Mouse (Mus musculus): ENCODE results near the gene Krt27. TPM values are rescaled to one million over a fixed set of nuclear protein-coding genes. Genes with fewer than 3 reads are reported as not detected.

Krt27 gene
- polyA plus RNA-seq, 1 experiment, result not detected

DNA sequence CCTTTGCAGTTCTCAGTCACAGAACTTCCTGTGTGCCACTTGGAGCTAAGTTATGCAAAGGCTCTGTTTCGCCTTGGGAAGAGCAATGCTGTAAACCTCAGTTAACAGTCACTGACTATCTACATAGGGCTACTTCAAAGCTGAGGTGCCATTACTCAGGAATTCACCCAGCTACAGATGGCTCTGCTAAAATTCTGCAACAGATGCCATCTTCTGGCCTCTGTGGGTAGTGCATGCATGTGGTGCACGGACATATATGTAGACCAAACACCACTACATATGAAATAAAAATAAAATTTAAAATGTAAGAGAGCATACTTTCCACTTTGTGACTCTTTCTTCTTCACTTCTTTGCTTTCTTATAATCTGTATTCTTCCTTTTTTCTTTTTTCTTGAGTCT, 43.3 kb downstream of the Krt27 start:
- Histone ChIP-seq H3K36me3 (replicated peaks; ENCODE audit: low read length) (no peaks in the 10 kb centered on the region), H3K4me3 (replicated peaks) (no peak overlapping the region), H3K9me3 (no peaks in the 10 kb centered on the region), H3K4me1 (no peaks in the 10 kb centered on the region), H3K27me3 (replicated peaks) (peaks cover 1% of the 10 kb centered on the region)
- TF ChIP-seq FLI1 (IDR thresholded peaks at IDR 0.05; ENCODE audit: low read length) (no peak), GATA1 (IDR thresholded peaks at IDR 0.05; ENCODE audit: borderline replicate concordance, low read length) (no peak)

Other genes starting within 250 kb of the Krt27 start
- gene Ccr7, start 196.0 kb downstream of the Krt27 start, polyA plus RNA-seq (2012; ENCODE audit: insufficient read depth, low replicate concordance), result not detected in 2 replicates
- gene Smarce1, start 120.1 kb downstream of the Krt27 start, polyA plus RNA-seq (2012; ENCODE audit: insufficient read depth, low replicate concordance), result 24.2 and 370 TPM in 2 replicates
- not detected in 2 replicates for gene Krt222, start 107.0 kb downstream of the Krt27 start, polyA plus RNA-seq (2012; ENCODE audit: insufficient read depth, low replicate concordance)
- gene Krt24, start 65.8 kb downstream of the Krt27 start, polyA plus RNA-seq (2012; ENCODE audit: insufficient read depth, low replicate concordance), result not detected in 2 replicates
- gene Krt25, start 28.2 kb downstream of the Krt27 start, polyA plus RNA-seq (2012; ENCODE audit: insufficient read depth, low replicate concordance), result not detected in 2 replicates
- gene Krt26, start 13.1 kb downstream of the Krt27 start, polyA plus RNA-seq (2012; ENCODE audit: insufficient read depth, low replicate concordance), result not detected in 2 replicates
- gene Krt28, start 23.8 kb upstream of the Krt27 start, polyA plus RNA-seq (2012; ENCODE audit: insufficient read depth, low replicate concordance), result not detected in 2 replicates
- 6.6 TPM in 1 of 2 replicates, not detected in the other for gene Krt10, start 38.3 kb upstream of the Krt27 start, polyA plus RNA-seq (2012; ENCODE audit: insufficient read depth, low replicate concordance)
- gene Krt12, start 71.2 kb upstream of the Krt27 start, polyA plus RNA-seq (2012; ENCODE audit: insufficient read depth, low replicate concordance), result not detected in 2 replicates
- gene Krt20, start 87.0 kb upstream of the Krt27 start, polyA plus RNA-seq (2012; ENCODE audit: insufficient read depth, low replicate concordance), result not detected in 2 replicates
- gene Krt23, start 142.0 kb upstream of the Krt27 start, polyA plus RNA-seq (2012; ENCODE audit: insufficient read depth, low replicate concordance), result not detected in 2 replicates
- gene Krt39, start 170.2 kb upstream of the Krt27 start, polyA plus RNA-seq (2012; ENCODE audit: insufficient read depth, low replicate concordance), result not detected in 2 replicates
- not detected in 2 replicates for gene Krt40, start 192.1 kb upstream of the Krt27 start, polyA plus RNA-seq (2012; ENCODE audit: insufficient read depth, low replicate concordance)
- not detected in 2 replicates for gene Krtap3-3, start 199.8 kb upstream of the Krt27 start, polyA plus RNA-seq (2012; ENCODE audit: insufficient read depth, low replicate concordance)
- gene Krtap3-2, start 205.7 kb upstream of the Krt27 start, polyA plus RNA-seq (2012; ENCODE audit: insufficient read depth, low replicate concordance), result not detected in 2 replicates
- gene Gm11939, start 208.4 kb upstream of the Krt27 start, polyA plus RNA-seq (2012; ENCODE audit: insufficient read depth, low replicate concordance), result not detected in 2 replicates
- gene Krtap3-1, start 215.5 kb upstream of the Krt27 start, polyA plus RNA-seq (2012; ENCODE audit: insufficient read depth, low replicate concordance), result not detected in 2 replicates
- gene Krtap1-5, start 229.9 kb upstream of the Krt27 start, polyA plus RNA-seq (2012; ENCODE audit: insufficient read depth, low replicate concordance), result not detected in 2 replicates
- gene Krtap1-4, start 232.6 kb upstream of the Krt27 start, polyA plus RNA-seq (2012; ENCODE audit: insufficient read depth, low replicate concordance), result not detected in 2 replicates
- not detected in 2 replicates for gene Krtap1-3, start 240.2 kb upstream of the Krt27 start, polyA plus RNA-seq (2012; ENCODE audit: insufficient read depth, low replicate concordance)
- gene Krtap9-3, start 247.0 kb upstream of the Krt27 start, polyA plus RNA-seq (2012; ENCODE audit: insufficient read depth, low replicate concordance), result not detected in 2 replicates

Data from megakaryocyte, embryonic 14.5 days (primary cell).